Mouse (Mus musculus): ENCODE data around the gene Pmf1.
"Not testable (repeated sequence)": the region's sequence is repeated elsewhere in the genome, so short reads cannot be mapped to it uniquely, and the experiment has no call there.

DNA sequence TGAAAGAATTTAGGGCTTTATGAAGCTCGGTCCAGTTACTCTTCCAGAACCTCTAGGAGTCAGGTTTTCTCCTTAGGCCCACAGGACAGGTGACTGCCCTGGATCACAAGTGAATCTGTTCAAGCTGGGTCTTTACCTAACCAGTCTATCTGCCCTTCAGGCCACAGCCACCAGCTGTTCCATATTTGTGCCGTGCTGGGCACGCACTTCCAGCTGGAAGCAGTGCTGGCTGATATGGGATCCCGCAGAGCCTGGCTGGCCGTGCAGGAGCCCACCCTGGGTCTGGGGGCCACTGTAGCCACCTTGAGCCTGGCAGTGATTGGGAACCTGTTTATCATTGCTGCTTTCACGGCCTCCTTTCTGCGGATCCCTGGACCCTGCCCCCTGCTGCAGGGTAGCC is 33.5 kb downstream of the Pmf1 start:
- not testable (repeated sequence) for TF ChIP-seq POLR2A (IDR thresholded peaks at IDR 0.05; ENCODE audit: insufficient read depth, low read length); CTCF (IDR thresholded peaks at IDR 0.05; ENCODE audit: low read depth, low read length)

Measured in ES-Bruce4 (cell line).